Mouse (Mus musculus) C2C12 (cell line): ENCODE measurements around the gene Dmd. TPM values are rescaled to one million over a fixed set of nuclear protein-coding genes. Genes with fewer than 3 reads are reported as not detected.

Experiments
- H3K27me3 ChIP-seq: one replicate; pipeline ENCODE4 v1.6.1; 2011; ENCODE audit not compliant: control insufficient read depth, insufficient read depth, insufficient read length
- H3K36me3 ChIP-seq: one replicate; pipeline ENCODE4 v1.6.1; 2011; ENCODE audit not compliant: control insufficient read depth, insufficient read depth
- H3K4me3 ChIP-seq: one replicate; pipeline ENCODE4 v1.5.1; 2011; ENCODE audit warnings: mild to moderate bottlenecking, control low read depth; ENCODE audit not compliant: poor library complexity, insufficient read depth, severe bottlenecking
- H3K79me2 ChIP-seq: one replicate; pipeline ENCODE4 v1.6.1; 2011; ENCODE audit not compliant: control insufficient read depth, insufficient read depth
- H3K79me3 ChIP-seq: one replicate; pipeline ENCODE4 v1.6.1; 2011; ENCODE audit warnings: low read depth, control low read depth
- H3ac ChIP-seq: one replicate; pipeline ENCODE3; 2011; ENCODE audit warnings: low read depth; ENCODE audit not compliant: control insufficient read depth, insufficient read length
- CEBPB ChIP-seq: IDR thresholded peaks from one replicate; pipeline ENCODE4 v1.6.1; 2011; ENCODE audit warnings: low read depth, mild to moderate bottlenecking, control low read depth, moderate library complexity
- CTCF ChIP-seq: IDR thresholded peaks from one replicate; pipeline ENCODE4 v1.5.1; 2011; ENCODE audit not compliant: control insufficient read depth, insufficient read depth, insufficient read length
- FOSL1 ChIP-seq: IDR thresholded peaks from one replicate; pipeline ENCODE4 v1.8.0; 2011; ENCODE audit warnings: mild to moderate bottlenecking, low read length; ENCODE audit not compliant: poor library complexity, insufficient read depth, severe bottlenecking
- MAX ChIP-seq: IDR thresholded peaks from one replicate; pipeline ENCODE4 v1.6.1; 2011; ENCODE audit warnings: mild to moderate bottlenecking, control low read depth
- MYOD1 ChIP-seq: IDR thresholded peaks from one replicate; pipeline ENCODE4 v1.6.1; 2011; ENCODE audit warnings: low read depth; ENCODE audit not compliant: control insufficient read depth, insufficient read length
- MYOG ChIP-seq: IDR thresholded peaks from one replicate; pipeline ENCODE4 v1.6.1; 2011; ENCODE audit not compliant: control insufficient read depth, insufficient read length; ENCODE audit errors: extremely low read depth
- USF1 ChIP-seq: IDR thresholded peaks from one replicate; pipeline ENCODE4 v1.6.1; 2011; ENCODE audit warnings: low read depth, mild to moderate bottlenecking, control low read depth, moderate library complexity
- long read RNA-seq, 2 experiments: library from polyadenylated mRNA; unstranded; transcript quantifications; one replicate each; pipeline ENCODE4 v2.0.0; 2019 to 2020
- polyA plus RNA-seq: library from polyadenylated mRNA; unstranded; fragments of >200 nt; fragmentation: generic; extraction: Trizol; gene quantifications from one replicate; pipeline ENCODE4 v1.2.1, GENCODE M21; 2012; ENCODE audit warnings: missing spikeins

The Dmd gene
- not detected for polyA plus RNA-seq
- long read RNA-seq, experiment 1, result 0 reads
- long read RNA-seq, experiment 2, result 0 reads

DNA sequence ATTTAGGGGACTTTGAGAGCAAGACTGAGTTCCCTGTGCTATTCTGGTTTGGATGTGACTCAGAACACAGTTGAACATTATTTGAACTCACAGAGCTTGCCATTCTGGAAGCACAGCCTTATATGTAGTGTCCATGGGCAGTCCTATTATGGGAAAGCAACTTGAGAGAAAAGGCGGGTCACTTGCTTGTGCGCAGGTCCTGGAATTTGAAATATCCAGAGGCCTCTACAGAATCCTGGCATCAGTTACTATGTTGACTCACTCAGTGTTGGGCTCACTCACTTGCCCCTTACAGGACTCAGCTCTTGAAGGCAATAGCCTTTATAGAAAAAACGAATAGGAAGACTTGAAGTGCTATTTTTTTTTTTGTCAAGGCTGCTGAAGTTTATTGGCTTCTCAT, at the start of gene Dmd:
Gene Dmd (plus strand): TSS at position 241 of the 400 bp plus-strand sequence.
- Histone ChIP-seq H3K79me3 (no peaks in the 10 kb centered on the region), H3K79me2 (no peaks in the 10 kb centered on the region), H3K36me3 (no peaks in the 10 kb centered on the region), H3K27me3 (no peaks in the 10 kb centered on the region), H3K4me3 (no peak within 1 kb of the TSS), H3ac (no peak within 1 kb of the TSS)
- no peak for TF ChIP-seq FOSL1
- no peak for TF ChIP-seq MYOG
- TF ChIP-seq MYOD1, result no peak
- no peak for TF ChIP-seq MAX
- no peak for TF ChIP-seq CTCF
- no peak for TF ChIP-seq CEBPB
- TF ChIP-seq USF1, result no peak

- Histone ChIP-seq H3K27me3 (no peaks in the 10 kb centered on the region), H3ac (no peak overlapping the region), H3K79me3 (no peaks in the 10 kb centered on the region), H3K79me2 (no peaks in the 10 kb centered on the region), H3K36me3 (no peaks in the 10 kb centered on the region), H3K4me3 (no peak overlapping the region)
- TF ChIP-seq CTCF, result no peak
- TF ChIP-seq USF1, result no peak
- TF ChIP-seq CEBPB, result no peak
- no peak for TF ChIP-seq MAX
- no peak for TF ChIP-seq MYOD1
- TF ChIP-seq FOSL1, result no peak
- TF ChIP-seq MYOG, result no peak
These were observed 47.2 kb upstream of the Dmd start for GRCm38 (mm10) chrX:82901515-82901914.

DNA sequence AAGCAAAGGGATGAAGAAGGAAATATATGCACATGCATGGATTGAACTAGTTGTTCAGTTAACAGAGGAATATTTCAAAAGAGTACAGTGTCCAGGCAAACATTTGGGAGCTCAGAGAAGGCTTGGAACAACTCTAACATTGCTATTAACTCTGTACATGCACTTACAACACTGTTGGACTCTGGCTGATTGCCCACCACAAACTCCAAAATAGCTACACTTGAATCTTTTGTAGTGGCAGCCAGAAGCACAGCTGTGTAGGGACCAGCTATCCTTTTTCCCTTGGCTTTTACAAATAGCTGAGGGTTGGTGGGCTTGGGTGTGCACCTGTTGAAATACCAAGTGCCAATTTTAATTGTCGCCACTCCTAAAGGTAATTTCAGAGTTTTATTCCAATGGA, 39.0 kb downstream of the Dmd start:
- H3ac ChIP-seq, result no peak overlapping the region
- H3K4me3 ChIP-seq, result no peak overlapping the region
- no peaks in the 10 kb centered on the region for H3K27me3 ChIP-seq
- no peaks in the 10 kb centered on the region for H3K79me2 ChIP-seq
- H3K36me3 ChIP-seq, result no peaks in the 10 kb centered on the region
- TF ChIP-seq FOSL1 (no peak), CTCF (no peak), MYOG (no peak), CEBPB (no peak), MAX (no peak), MYOD1 (no peak), USF1 (no peak)
- no peaks in the 10 kb centered on the region for H3K79me3 ChIP-seq

- no peaks in the 10 kb centered on the region for H3K27me3 ChIP-seq
- H3K79me3 ChIP-seq, result no peaks in the 10 kb centered on the region
- no peak overlapping the region for H3K4me3 ChIP-seq
- H3ac ChIP-seq, result no peak overlapping the region
- H3K36me3 ChIP-seq, result no peaks in the 10 kb centered on the region
- no peaks in the 10 kb centered on the region for H3K79me2 ChIP-seq
- TF ChIP-seq CEBPB, result no peak
- TF ChIP-seq MAX, result no peak
These were observed 101.5 kb downstream of the Dmd start for GRCm38 (mm10) chrX:83050190-83050589.

- H3K36me3 ChIP-seq, result no peaks in the 10 kb centered on the region
- no peaks in the 10 kb centered on the region for H3K27me3 ChIP-seq
- TF ChIP-seq CEBPB, result no peak
- no peak for TF ChIP-seq FOSL1
- TF ChIP-seq MYOD1, result no peak
- TF ChIP-seq CTCF, result no peak
- no peak for TF ChIP-seq MYOG
- TF ChIP-seq USF1, result no peak
- TF ChIP-seq MAX, result no peak
- no peaks in the 10 kb centered on the region for H3K79me2 ChIP-seq
- no peak overlapping the region for H3K4me3 ChIP-seq
- H3K79me3 ChIP-seq, result no peaks in the 10 kb centered on the region
- no peak overlapping the region for H3ac ChIP-seq
These were observed 167.7 kb downstream of the Dmd start for GRCm38 (mm10) chrX:83116171-83116876.

DNA sequence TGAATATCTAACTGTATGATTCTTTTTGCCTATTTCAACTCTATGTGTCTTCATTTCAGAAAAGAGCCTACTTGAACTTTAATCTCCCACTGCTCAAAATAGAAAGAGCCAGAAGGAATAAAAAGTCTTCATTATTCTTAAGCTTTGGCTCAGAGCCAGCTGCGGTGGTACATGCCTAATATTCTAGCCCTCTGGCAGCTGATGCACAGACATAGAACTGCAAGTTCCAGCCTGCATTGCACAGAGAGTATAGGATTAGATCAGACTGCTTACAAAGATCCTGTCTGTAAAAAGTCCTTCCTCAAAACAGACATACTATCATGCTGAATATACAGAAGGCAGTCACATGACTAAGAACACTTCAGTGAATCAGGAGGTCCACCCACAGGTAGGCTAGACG, 168.5 kb downstream of the Dmd start:
- no peak for TF ChIP-seq USF1
- no peak for TF ChIP-seq CTCF
- no peak for TF ChIP-seq MYOG
- no peak for TF ChIP-seq MYOD1
- TF ChIP-seq FOSL1, result no peak
- TF ChIP-seq CEBPB, result no peak
- no peak for TF ChIP-seq MAX
- Histone ChIP-seq H3K27me3 (no peaks in the 10 kb centered on the region), H3K79me2 (no peaks in the 10 kb centered on the region), H3K4me3 (no peak overlapping the region), H3ac (no peak overlapping the region), H3K36me3 (no peaks in the 10 kb centered on the region), H3K79me3 (no peaks in the 10 kb centered on the region)
